Mouse (Mus musculus) ES-Bruce4 (cell line): Measurements from ENCODE around the gene Lat2.

Experiments used
- CTCF ChIP-seq: IDR thresholded peaks from one replicate; pipeline ENCODE4 v1.8.1; 2011; ENCODE audit warnings: low read depth, low read length
- EP300 ChIP-seq: IDR thresholded peaks from 2 replicates; pipeline ENCODE4 v1.6.1; 2011; ENCODE audit warnings: low read depth, low read length; ENCODE audit not compliant: insufficient read depth

DNA sequence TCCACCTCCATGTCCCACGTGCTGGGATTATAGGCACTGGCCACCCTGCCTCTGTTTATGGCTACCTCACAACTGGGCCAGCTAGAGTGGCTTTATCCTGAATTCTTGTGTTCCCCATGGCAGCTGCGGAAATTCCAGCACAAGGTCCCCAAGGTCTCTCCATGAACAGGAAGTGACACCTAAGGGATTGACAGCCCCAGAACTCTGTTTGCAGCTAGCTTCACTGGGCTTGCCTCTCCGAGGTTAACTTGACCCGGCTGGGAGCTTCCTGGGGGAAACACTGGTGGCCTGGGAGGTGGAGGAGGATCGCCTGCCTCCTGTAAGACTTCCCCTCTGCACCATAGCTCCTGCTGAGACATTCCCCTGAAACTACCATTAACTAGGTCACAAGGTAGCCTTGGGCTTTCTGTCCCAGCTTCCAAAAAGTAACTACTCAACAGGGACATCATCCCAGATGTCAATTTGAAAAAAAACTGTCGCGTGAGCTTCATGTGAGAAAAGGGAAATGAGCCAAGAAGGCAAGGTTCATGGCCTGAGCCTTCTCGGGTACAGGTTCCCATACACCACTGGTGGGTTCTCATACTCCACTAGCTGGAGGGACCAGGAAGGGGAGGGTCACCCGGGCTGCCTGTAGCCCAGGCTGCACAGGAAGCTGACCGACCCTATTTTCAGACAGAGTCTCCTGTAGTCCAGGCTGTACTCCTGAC lies 42.2 kb downstream of the Lat2 start:
- no peak for TF ChIP-seq CTCF
- no peak for TF ChIP-seq EP300
